Mouse (Mus musculus): ENCODE measurements around the gene Gm49380. TPM values are rescaled to one million over a fixed set of nuclear protein-coding genes. Genes with fewer than 3 reads are reported as not detected.

The Gm49380 gene
- polyA plus RNA-seq, 1 experiment from 2014 or later, result not detected

- H3K36me3 ChIP-seq (ENCODE audit: control insufficient read depth, insufficient read depth, low read length), result 0 out of 2 replicates have a peak, but pooled peaks cover 8% of the 10 kb centered on the region
- peaks cover 13% of the 10 kb centered on the region for H3K4me1 ChIP-seq (replicated peaks; ENCODE audit: control insufficient read depth, insufficient read depth, low read length)
- no peak overlapping the region for H3K27ac ChIP-seq (ENCODE audit: low read depth, low read length)
- H3K9ac ChIP-seq (ENCODE audit: low read depth, low read length), result no peak overlapping the region
- no peak for ATAC-seq (replicated peaks; ENCODE audit: low FRiP score)
- WGBS, result 58% methylated on average over 7 of the region's 7 CpGs
- peak overlapping the region; percentile 77 for H3K4me2 ChIP-seq
- no peaks in the 10 kb centered on the region for H3K9me3 ChIP-seq (ENCODE audit: control insufficient read depth, low read length)
- DNase-seq (ENCODE audit: low spot score), result no peak
- peak overlapping the region; percentile 61 for H3K4me3 ChIP-seq (ENCODE audit: low read depth, low read length)
- H3K27me3 ChIP-seq (replicated peaks; ENCODE audit: control insufficient read depth, insufficient read depth, low read length), result peaks cover 63% of the 10 kb centered on the region
These were observed 22.6 kb upstream of the Gm49380 start for GRCm38 (mm10) chr9:44135731-44136411.

DNA sequence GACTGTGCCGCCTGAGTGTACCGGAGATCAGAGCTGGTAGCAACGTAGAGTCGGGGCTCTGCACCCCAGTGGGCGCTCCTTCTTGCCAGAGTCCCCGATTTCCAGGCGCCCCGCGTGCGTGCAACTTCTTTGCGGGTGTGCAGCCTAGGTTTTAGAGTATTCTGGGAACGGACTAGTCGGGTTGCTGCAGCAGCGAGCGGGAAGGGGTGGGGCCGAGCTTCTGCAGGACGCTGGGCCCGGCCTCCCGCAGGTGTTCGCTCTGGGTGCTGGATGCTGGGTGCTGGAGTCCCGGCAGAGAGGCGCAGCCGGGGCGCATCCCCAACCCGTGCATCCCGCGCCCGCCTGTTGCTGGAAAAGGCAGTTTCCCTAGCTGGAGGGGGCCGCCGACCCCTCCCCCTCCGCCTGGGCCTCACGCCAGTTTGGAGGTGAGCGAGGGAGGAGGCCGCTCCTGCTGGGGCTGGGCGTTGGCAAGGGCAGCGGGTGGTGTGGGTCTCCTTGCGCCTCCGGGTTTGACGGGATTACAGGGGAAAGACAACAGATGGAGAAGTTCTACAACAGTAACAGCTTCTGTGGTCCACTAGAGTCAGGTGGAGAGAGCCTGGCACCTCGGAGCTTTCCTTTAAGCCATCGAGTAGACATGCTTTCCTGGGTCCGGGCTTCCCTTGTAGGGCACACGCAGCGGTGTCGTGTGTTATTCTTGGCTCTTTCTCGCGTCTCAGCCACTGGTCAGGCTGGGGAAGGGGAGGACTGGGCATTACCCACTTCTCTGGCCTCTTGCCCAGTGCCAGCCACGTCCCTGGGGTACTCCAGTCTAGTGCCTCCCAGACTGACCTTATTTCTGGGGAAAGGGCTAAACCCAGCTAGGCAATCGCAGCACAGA is 21.8 kb upstream of the Gm49380 start:
- H3K27ac ChIP-seq (ENCODE audit: low read depth, low read length), result no peak overlapping the region
- peak overlapping the region; percentile 77 for H3K4me2 ChIP-seq
- 5% methylated on average over 47 of the region's 49 CpGs for WGBS
- no peaks in the 10 kb centered on the region for H3K9me3 ChIP-seq (ENCODE audit: control insufficient read depth, low read length)
- H3K27me3 ChIP-seq (replicated peaks; ENCODE audit: control insufficient read depth, insufficient read depth, low read length), result peaks cover 71% of the 10 kb centered on the region
- DNase-seq (ENCODE audit: low spot score) (no peak), ATAC-seq (replicated peaks; ENCODE audit: low FRiP score) (no peak)
- H3K4me3 ChIP-seq (ENCODE audit: low read depth, low read length), result peak overlapping the region; percentile 61
- 0 out of 2 replicates have a peak, but pooled peaks cover 2% of the 10 kb centered on the region for H3K36me3 ChIP-seq (ENCODE audit: control insufficient read depth, insufficient read depth, low read length)
- H3K4me1 ChIP-seq (replicated peaks; ENCODE audit: control insufficient read depth, insufficient read depth, low read length), result peaks cover 21% of the 10 kb centered on the region
- H3K9ac ChIP-seq (ENCODE audit: low read depth, low read length), result peak overlapping the region; percentile 53

DNA sequence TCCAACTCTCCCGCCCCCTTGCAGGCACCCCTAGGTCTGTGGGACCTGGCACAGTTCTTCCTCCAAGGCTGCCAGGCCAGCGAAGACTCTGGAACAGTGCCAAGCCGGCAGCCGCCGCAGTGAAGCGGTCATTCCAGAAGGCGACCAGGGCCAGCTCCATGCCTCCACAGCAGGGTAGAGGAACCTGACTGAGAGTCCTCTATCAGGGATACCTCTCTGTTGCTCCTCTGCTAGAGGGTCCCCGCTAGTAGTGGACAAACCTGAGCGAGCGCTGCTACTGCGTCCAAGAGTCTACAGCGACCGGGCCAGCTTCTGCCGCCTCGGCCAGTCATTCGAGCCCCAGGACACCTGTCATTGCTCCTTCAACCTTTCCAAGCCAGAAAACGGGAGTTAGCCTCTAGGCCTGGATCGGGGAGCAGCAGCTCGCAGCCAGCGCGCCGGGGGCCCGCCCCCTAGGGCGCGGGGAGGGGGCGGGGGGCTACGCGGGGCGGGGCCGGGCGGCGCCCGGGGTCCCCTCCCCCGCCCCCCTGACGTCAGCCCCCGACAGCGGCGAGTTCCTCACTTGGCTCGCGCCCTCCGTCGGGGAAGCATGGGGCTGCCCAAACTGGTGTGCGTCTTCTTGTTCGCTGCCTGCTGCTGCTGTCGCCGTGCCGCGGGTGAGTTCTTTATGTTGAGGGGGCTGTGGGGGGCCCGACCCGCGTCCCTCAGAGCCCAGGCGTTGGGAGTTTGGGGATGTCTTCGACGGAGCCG is 21.0 kb upstream of the Gm49380 start, which contains the start of gene Mcam:
Gene Mcam, plus strand, starts transcription at position 369 of the 750 bp plus-strand sequence.
- ATAC-seq (replicated peaks; ENCODE audit: low FRiP score), result 0 out of 2 replicates have a peak, but pooled peaks have one; percentile 28
- no peak within 1 kb of the TSS for H3K27ac ChIP-seq (ENCODE audit: low read depth, low read length)

GRCm38 (mm10) chr9:44133287-44133686 is 20.0 kb upstream of the Gm49380 start:
- ATAC-seq (replicated peaks; ENCODE audit: low FRiP score), result no peak
- Histone ChIP-seq H3K4me1 (replicated peaks; ENCODE audit: control insufficient read depth, insufficient read depth, low read length) (peaks cover 29% of the 10 kb centered on the region), H3K9ac (ENCODE audit: low read depth, low read length) (no peak overlapping the region), H3K27ac (ENCODE audit: low read depth, low read length) (no peak overlapping the region), H3K4me2 (peak overlapping the region; percentile 23; the same call in 1 of the 2 replicates), H3K9me3 (ENCODE audit: control insufficient read depth, low read length) (no peaks in the 10 kb centered on the region), H3K36me3 (ENCODE audit: control insufficient read depth, insufficient read depth, low read length) (no peaks in the 10 kb centered on the region), H3K27me3 (replicated peaks; ENCODE audit: control insufficient read depth, insufficient read depth, low read length) (peaks cover 86% of the 10 kb centered on the region), H3K4me3 (ENCODE audit: low read depth, low read length) (peak overlapping the region; percentile 61)
- 28% methylated on average over 2 of the region's 2 CpGs for WGBS
- DNase-seq (ENCODE audit: low spot score), result no peak

More for the DNA sequence above, 21.0 kb upstream of the Gm49380 start, which contains the start of gene Mcam:
- 2% methylated on average over 55 of the region's 55 CpGs for WGBS
- Histone ChIP-seq H3K9me3 (ENCODE audit: control insufficient read depth, low read length) (no peaks in the 10 kb centered on the region), H3K36me3 (ENCODE audit: control insufficient read depth, insufficient read depth, low read length) (0 out of 2 replicates have a peak, but pooled peaks cover 2% of the 10 kb centered on the region), H3K27me3 (replicated peaks; ENCODE audit: control insufficient read depth, insufficient read depth, low read length) (peaks cover 79% of the 10 kb centered on the region), H3K4me2 (peak within 1 kb of the TSS; percentile 77), H3K4me3 (ENCODE audit: low read depth, low read length) (peak within 1 kb of the TSS; percentile 61), H3K4me1 (replicated peaks; ENCODE audit: control insufficient read depth, insufficient read depth, low read length) (peaks cover 28% of the 10 kb centered on the region), H3K9ac (ENCODE audit: low read depth, low read length) (peak within 1 kb of the TSS; percentile 53)
- peak; percentile 58 for DNase-seq (ENCODE audit: low spot score)

GRCm38 (mm10) chr9:44132200-44132599 is 18.9 kb upstream of the Gm49380 start:
- Histone ChIP-seq H3K27me3 (replicated peaks; ENCODE audit: control insufficient read depth, insufficient read depth, low read length) (peaks cover 84% of the 10 kb centered on the region), H3K4me1 (replicated peaks; ENCODE audit: control insufficient read depth, insufficient read depth, low read length) (peaks cover 29% of the 10 kb centered on the region), H3K9ac (ENCODE audit: low read depth, low read length) (no peak overlapping the region), H3K27ac (ENCODE audit: low read depth, low read length) (no peak overlapping the region), H3K4me2 (no peak overlapping the region), H3K4me3 (ENCODE audit: low read depth, low read length) (no peak overlapping the region), H3K36me3 (ENCODE audit: control insufficient read depth, insufficient read depth, low read length) (no peaks in the 10 kb centered on the region), H3K9me3 (ENCODE audit: control insufficient read depth, low read length) (no peaks in the 10 kb centered on the region)
- DNase-seq (ENCODE audit: low spot score), result no peak
- 52% methylated on average over 5 of the region's 5 CpGs for WGBS
- ATAC-seq (replicated peaks; ENCODE audit: low FRiP score), result no peak

GRCm38 (mm10) chr9:44131276-44131590 is 17.9 kb upstream of the Gm49380 start:
- Histone ChIP-seq H3K4me1 (replicated peaks; ENCODE audit: control insufficient read depth, insufficient read depth, low read length) (peaks cover 29% of the 10 kb centered on the region), H3K27ac (ENCODE audit: low read depth, low read length) (peak overlapping the region; percentile 1; the same call in 1 of the 2 replicates), H3K4me3 (ENCODE audit: low read depth, low read length) (peak overlapping the region; percentile 7; the same call in 1 of the 2 replicates), H3K4me2 (no peak overlapping the region), H3K9me3 (ENCODE audit: control insufficient read depth, low read length) (no peaks in the 10 kb centered on the region), H3K36me3 (ENCODE audit: control insufficient read depth, insufficient read depth, low read length) (no peaks in the 10 kb centered on the region), H3K9ac (ENCODE audit: low read depth, low read length) (no peak overlapping the region), H3K27me3 (replicated peaks; ENCODE audit: control insufficient read depth, insufficient read depth, low read length) (peaks cover 75% of the 10 kb centered on the region)
- ATAC-seq (replicated peaks; ENCODE audit: low FRiP score), result no peak
- DNase-seq (ENCODE audit: low spot score), result no peak
- 34% methylated on average over 7 of the region's 7 CpGs for WGBS

DNA sequence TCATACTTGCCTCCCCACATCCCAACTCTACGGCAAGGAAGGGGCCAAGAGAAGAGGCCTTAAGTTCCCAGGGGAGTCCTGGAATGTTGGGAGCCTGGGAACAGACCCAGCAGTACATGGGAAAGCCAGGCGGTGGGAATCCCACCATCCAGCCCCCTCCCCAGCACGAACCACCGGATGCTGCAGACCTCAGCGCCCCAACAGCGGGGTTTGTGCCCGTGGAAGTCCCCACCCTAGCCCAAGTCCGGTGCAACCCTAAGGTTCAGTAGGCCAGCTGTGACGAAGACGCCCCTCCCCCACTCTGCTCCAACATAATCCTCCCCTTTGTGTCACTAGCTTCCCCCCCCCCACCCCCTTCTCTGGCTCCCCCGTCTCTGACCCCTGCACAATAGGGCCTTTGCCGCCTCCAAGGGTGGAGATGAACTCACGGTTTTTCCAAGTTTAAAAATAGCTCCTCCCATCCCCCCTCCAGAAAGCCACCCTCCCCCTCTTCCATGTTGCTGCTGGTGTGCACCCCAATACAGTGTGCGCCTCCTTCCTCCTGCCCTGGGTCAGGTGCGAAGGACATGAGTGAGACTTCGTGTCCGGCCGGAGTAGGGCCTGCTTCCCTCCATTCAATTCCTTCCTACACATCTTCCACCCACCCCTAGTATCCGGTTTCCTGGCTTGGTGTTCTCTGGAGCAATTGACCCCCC is 17.4 kb upstream of the Gm49380 start:
- no peaks in the 10 kb centered on the region for H3K9me3 ChIP-seq (ENCODE audit: control insufficient read depth, low read length)
- no peaks in the 10 kb centered on the region for H3K36me3 ChIP-seq (ENCODE audit: control insufficient read depth, insufficient read depth, low read length)
- ATAC-seq (replicated peaks; ENCODE audit: low FRiP score) (no peak; the same call in 1 of the 2 replicates), DNase-seq (ENCODE audit: low spot score) (no peak)
- peaks cover 71% of the 10 kb centered on the region for H3K27me3 ChIP-seq (replicated peaks; ENCODE audit: control insufficient read depth, insufficient read depth, low read length)
- peak overlapping the region; percentile 69 for H3K4me2 ChIP-seq
- WGBS, result 18% methylated on average over 19 of the region's 19 CpGs
- peak overlapping the region; percentile 41 for H3K4me3 ChIP-seq (ENCODE audit: low read depth, low read length)
- H3K27ac ChIP-seq (ENCODE audit: low read depth, low read length), result peak overlapping the region; percentile 59
- H3K4me1 ChIP-seq (replicated peaks; ENCODE audit: control insufficient read depth, insufficient read depth, low read length), result peaks cover 29% of the 10 kb centered on the region
- H3K9ac ChIP-seq (ENCODE audit: low read depth, low read length), result peak overlapping the region; percentile 30; the same call in 1 of the 2 replicates
